In genomic region chr11:98772667-98773171, GRCm38 (mm10) we compare ENCODE assay signal across 8 mouse cellular contexts. TPM values are rescaled to one million over a fixed set of nuclear protein-coding genes. Genes with fewer than 3 reads are reported as not detected.
DNase-seq lines count a peak whose midpoint lies in the region; ATAC-seq and TF ChIP-seq lines count a peak whose summit lies in the region.

No protein-coding gene starts in this region.

- peak overlapping the region; percentile 100 for H3K27ac ChIP-seq in heart, adult 2 months
- H3K27ac ChIP-seq in neural tube, embryonic 15.5 days (replicated peaks): no peak overlapping the region

- peak overlapping the region; percentile 68 for H3K9ac ChIP-seq in heart, adult 2 months (ENCODE audit: low read depth, low read length)
- no peak overlapping the region for H3K9ac ChIP-seq in neural tube, embryonic 15.5 days (replicated peaks)

- no peaks in the 10 kb centered on the region for H3K9me3 ChIP-seq in neural tube, embryonic 15.5 days (replicated peaks)

- peak; percentile 87 for TF ChIP-seq POLR2A in heart, adult 2 months (IDR thresholded peaks at IDR 0.05; ENCODE audit: insufficient read depth, low read depth, low read length)

- H3K4me2 ChIP-seq in neural tube, embryonic 15.5 days: peak overlapping the region; percentile 96

- 4% methylated on average over 8 of the region's 8 CpGs for WGBS in heart, adult 2 months
- whole genome bisulfite sequencing in neural tube, embryonic 15.5 days: 76% methylated on average over 8 of the region's 8 CpGs

- peaks cover 31% of the 10 kb centered on the region for H3K4me1 ChIP-seq in heart, adult 2 months (ENCODE audit: control insufficient read depth, insufficient read depth, low read length)
- H3K4me1 ChIP-seq in neural tube, embryonic 15.5 days: peaks cover 71% of the 10 kb centered on the region

- peaks cover 39% of the 10 kb centered on the region for H3K36me3 ChIP-seq in heart, adult 2 months (ENCODE audit: control insufficient read depth, insufficient read depth, low read length)
- H3K36me3 ChIP-seq in neural tube, embryonic 15.5 days: peaks cover 29% of the 10 kb centered on the region

- DNase-seq in layer of hippocampus, postnatal 25 days (ENCODE audit: extremely low spot score in 1 of 2, low spot score in 1 of 2): peak; percentile 26 to 38
- DNase-seq in layer of hippocampus, adult 9-10 months (ENCODE audit: low spot score): no peak
- peak; percentile 89 for DNase-seq in adrenal gland, adult 8-10 months
- peak; percentile 78 to 89 for DNase-seq in heart, adult 2 months
- DNase-seq in kidney, postnatal 10 days: peak; percentile 60
- DNase-seq in yolk sac, embryonic 10.5 days (ENCODE audit: low spot score): no peak
- no peak for DNase-seq in frontal cortex, postnatal 36 days (ENCODE audit: low spot score in 2 of 2)

- ATAC-seq in neural tube, embryonic 15.5 days (ENCODE audit: low FRiP score): no peak

- no peaks in the 10 kb centered on the region for H3K27me3 ChIP-seq in heart, adult 2 months (ENCODE audit: control insufficient read depth, insufficient read depth, low read length)
- H3K27me3 ChIP-seq in neural tube, embryonic 15.5 days (replicated peaks): no peaks in the 10 kb centered on the region

- H3K79me2 ChIP-seq in heart, adult 2 months (replicated peaks; ENCODE audit: control insufficient read depth, insufficient read depth, low read length): no peaks in the 10 kb centered on the region

- H3K4me3 ChIP-seq in heart, adult 2 months: peak overlapping the region; percentile 50
- no peak overlapping the region for H3K4me3 ChIP-seq in neural tube, embryonic 15.5 days (replicated peaks)

- TF ChIP-seq CTCF in heart, adult 2 months (IDR thresholded peaks at IDR 0.05): no peak

- intact Hi-C loops in heart, adult 2 months (cut with DNase I): loop anchor here (1.0 to 2.0 kb wide), 2 partner anchors 14 to 31 kb away; no protein-coding TSS in a partner anchor

- peak; percentile 100 for TF ChIP-seq EP300 in heart, adult 2 months (IDR thresholded peaks at IDR 0.05; ENCODE audit: insufficient read depth, low read depth, low read length)

RNA-seq across cellular contexts. Expression of gene Nr1d1, which starts 2.4 kb away (rescaled TPM):
- total RNA-seq in layer of hippocampus, postnatal 25 days (2021): 10 to 100 TPM; 78.1 to 92.2 TPM
- 100 to 1,000 TPM; 140 to 286 (median 201) TPM for total RNA-seq in adrenal gland, adult 8-10 months (2022)
- 100 to 1,000 TPM in 1 of 2 experiments, 10 to 100 TPM in 1; 35.5 to 111 TPM for total RNA-seq in heart, adult 2 months (2021)
- 190 and 208 TPM in 2 replicates for polyA plus RNA-seq in heart, adult 2 months (2012; rRNA removed)
- 3.8 and 4.0 TPM in 2 replicates for polyA plus RNA-seq in neural tube, embryonic 15.5 days (2015; fragmentation: Nextera tagmentation; extraction: Ambion mirVana)

RNA-seq across cellular contexts. Expression of gene Msl1, which starts 22.6 kb away (rescaled TPM):
- total RNA-seq in layer of hippocampus, postnatal 25 days (2021): 100 to 1,000 TPM; 170 to 176 TPM
- total RNA-seq in adrenal gland, adult 8-10 months (2022): 10 to 100 TPM; 93.5 to 98.5 (median 93.7) TPM
- 10 to 100 TPM; 68.9 to 75.3 TPM for total RNA-seq in heart, adult 2 months (2021)
- 21.9 and 44.4 TPM in 2 replicates for polyA plus RNA-seq in heart, adult 2 months (2012; rRNA removed)
- 27.5 and 30.1 TPM in 2 replicates for polyA plus RNA-seq in neural tube, embryonic 15.5 days (2015; fragmentation: Nextera tagmentation; extraction: Ambion mirVana)

RNA-seq across cellular contexts. Expression of gene Casc3, which starts 32.0 kb away (rescaled TPM):
- total RNA-seq in layer of hippocampus, postnatal 25 days (2021): 10 to 100 TPM; 53.3 to 60.6 TPM
- 10 to 100 TPM; 34.3 to 47.2 (median 41.6) TPM for total RNA-seq in adrenal gland, adult 8-10 months (2022)
- total RNA-seq in heart, adult 2 months (2021): 10 to 100 TPM; 18.7 to 20.7 TPM
- 17.5 and 25.2 TPM in 2 replicates for polyA plus RNA-seq in heart, adult 2 months (2012; rRNA removed)
- polyA plus RNA-seq in neural tube, embryonic 15.5 days (2015; fragmentation: Nextera tagmentation; extraction: Ambion mirVana): 44.3 and 46.8 TPM in 2 replicates

RNA-seq across cellular contexts. Expression of gene Thra, which starts 32.3 kb away (rescaled TPM):
- 1,000 to 10,000 TPM; 1,027 to 1,094 TPM for total RNA-seq in layer of hippocampus, postnatal 25 days (2021)
- 100 to 1,000 TPM in 1 of 4 experiments, 10 to 100 TPM in 3; 67.1 to 111 (median 82.9) TPM for total RNA-seq in adrenal gland, adult 8-10 months (2022)
- 100 to 1,000 TPM; 103 to 105 TPM for total RNA-seq in heart, adult 2 months (2021)
- 89.4 and 104 TPM in 2 replicates for polyA plus RNA-seq in heart, adult 2 months (2012; rRNA removed)
- polyA plus RNA-seq in neural tube, embryonic 15.5 days (2015; fragmentation: Nextera tagmentation; extraction: Ambion mirVana): 104 and 125 TPM in 2 replicates

RNA-seq across cellular contexts. Expression of gene Med24, which starts 43.5 kb away (rescaled TPM):
- total RNA-seq in layer of hippocampus, postnatal 25 days (2021): 100 to 1,000 TPM; 118 to 130 TPM
- 10 to 100 TPM; 47.7 to 63.3 (median 55.7) TPM for total RNA-seq in adrenal gland, adult 8-10 months (2022)
- 10 to 100 TPM; 41.6 to 48.1 TPM for total RNA-seq in heart, adult 2 months (2021)
- polyA plus RNA-seq in heart, adult 2 months (2012; rRNA removed): 54.5 and 65.2 TPM in 2 replicates
- polyA plus RNA-seq in neural tube, embryonic 15.5 days (2015; fragmentation: Nextera tagmentation; extraction: Ambion mirVana): 59.6 and 60.9 TPM in 2 replicates

Comparison
In these comparisons a context has a peak if more than half of its experiments do, and no peak if none do; other contexts are left out.
1. DNase-seq: peak in layer of hippocampus, postnatal 25 days (2 of 2), adrenal gland, adult 8-10 months (single experiment), heart, adult 2 months (2 of 2) and kidney, postnatal 10 days (single experiment); none in layer of hippocampus, adult 9-10 months (single experiment), yolk sac, embryonic 10.5 days (single experiment) and frontal cortex, postnatal 36 days (0 of 2).